9 mouse cellular contexts compared by ENCODE assay signal in the genomic region with DNA sequence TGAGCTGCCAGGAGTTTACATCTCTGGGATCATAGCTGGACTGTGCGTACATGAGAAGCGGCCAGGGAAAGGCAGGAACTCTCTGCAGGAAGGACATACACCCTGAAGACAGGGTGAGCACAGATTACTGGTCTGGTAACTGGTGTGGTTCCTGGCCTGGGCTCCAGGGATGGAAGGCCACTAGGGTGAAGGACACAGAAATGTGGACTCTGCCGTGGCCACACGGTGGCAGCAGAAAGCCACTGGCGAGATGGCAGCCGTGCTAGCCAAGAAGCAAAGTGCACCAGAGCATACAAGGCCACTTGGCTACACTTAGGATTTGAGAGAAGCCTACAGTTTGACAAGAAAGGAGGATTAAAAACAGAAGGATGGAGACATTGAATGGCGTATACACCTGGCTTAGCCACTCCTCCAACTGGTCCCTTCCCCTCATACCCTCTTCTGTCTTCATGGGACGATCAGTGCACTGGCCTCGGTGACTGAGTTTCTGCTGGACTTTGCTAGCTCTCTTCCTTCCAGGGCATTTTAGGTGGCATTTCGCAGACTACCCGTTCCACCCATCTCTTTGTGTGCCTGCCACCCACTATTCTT.
DNase-seq lines count a peak whose midpoint lies in the region; ATAC-seq and TF ChIP-seq lines count a peak whose summit lies in the region.
"Had no signal": no experiment of that assay in that cellular context is flagged by ENCODE, and none has a peak within 500 bp of the region (broad histone marks: within the 10 kb centered on the region; RNA-seq: fewer than 3 reads in every experiment).

No protein-coding gene starts in this region.

- TF ChIP-seq POLR2A in MEL (IDR thresholded peaks at IDR 0.05; ENCODE audit: control insufficient read depth in 1 of 2, insufficient read depth in 1 of 2, low read depth in 1 of 2, low read length in 2 of 2, poor library complexity in 1 of 2) = no peak
- no peak for TF ChIP-seq POLR2A in cerebellum, adult 2 months (IDR thresholded peaks at IDR 0.05; ENCODE audit: borderline replicate concordance, insufficient read depth, low read length)

- peaks cover 0 to under 1% of the 10 kb centered on the region in 2 experiments; a peak in 1 of 4 replicates for H3K4me1 ChIP-seq in MEL (ENCODE audit: control insufficient read depth in 1 of 2, insufficient read depth in 2 of 2, low read length in 2 of 2)
- 0 out of 2 replicates have a peak, but pooled peaks cover 2% of the 10 kb centered on the region for H3K4me1 ChIP-seq in cerebellum, adult 2 months (ENCODE audit: control insufficient read depth, insufficient read depth, low read length)
- H3K4me1 ChIP-seq in forebrain, postnatal 0 days (ENCODE audit: insufficient read depth) = no peaks in the 10 kb centered on the region
- H3K4me1 ChIP-seq in hindbrain, embryonic 10.5 days (replicated peaks) = peaks cover 4% of the 10 kb centered on the region

- TF ChIP-seq EP300 in MEL (IDR thresholded peaks at IDR 0.05; ENCODE audit: low read depth in 1 of 2, low read length in 2 of 2) = no peak

- H3K4me2 ChIP-seq in forebrain, postnatal 0 days (ENCODE audit: low read depth) = no peak overlapping the region
- H3K4me2 ChIP-seq: heart, embryonic 13.5 days had no signal

- no peak overlapping the region for H3K4me3 ChIP-seq in MEL (ENCODE audit: control insufficient read depth in 1 of 2, insufficient read depth in 1 of 2, low read depth in 2 of 2, low read length in 2 of 2)
- H3K4me3 ChIP-seq in cerebellum, adult 2 months (replicated peaks; ENCODE audit: insufficient read depth, low read depth, low read length) = no peak overlapping the region
- H3K4me3 ChIP-seq in forebrain, postnatal 0 days (ENCODE audit: low read depth, low read length) = no peak overlapping the region
- H3K4me3 ChIP-seq in hindbrain, embryonic 10.5 days = no peak overlapping the region
- H3K4me3 ChIP-seq: heart, embryonic 13.5 days had no signal

- no peaks in the 10 kb centered on the region; a peak in 1 of 4 replicates for H3K36me3 ChIP-seq in MEL (ENCODE audit: control insufficient read depth in 1 of 2, insufficient read depth in 2 of 2, low read length in 2 of 2)
- H3K36me3 ChIP-seq in forebrain, postnatal 0 days (ENCODE audit: insufficient read depth) = no peaks in the 10 kb centered on the region
- H3K36me3 ChIP-seq in hindbrain, embryonic 10.5 days = no peaks in the 10 kb centered on the region
- H3K36me3 ChIP-seq: heart, embryonic 13.5 days had no signal

- no peak overlapping the region for H3K9ac ChIP-seq in MEL (ENCODE audit: control insufficient read depth, low read depth, low read length, poor library complexity, severe bottlenecking)
- H3K9ac ChIP-seq in forebrain, postnatal 0 days = no peak overlapping the region
- H3K9ac ChIP-seq: heart, embryonic 13.5 days had no signal

- H3K79me2 ChIP-seq in MEL (ENCODE audit: control insufficient read depth, insufficient read depth, low read length, poor library complexity) = no peaks in the 10 kb centered on the region

- peak; percentile 78 for ATAC-seq in forebrain, postnatal 0 days

- H3K27ac ChIP-seq in MEL (ENCODE audit: control insufficient read depth, low read depth, low read length) = no peak overlapping the region
- H3K27ac ChIP-seq in cerebellum, adult 2 months (ENCODE audit: insufficient read depth, low read length) = no peak overlapping the region
- no peak overlapping the region for H3K27ac ChIP-seq in forebrain, postnatal 0 days (ENCODE audit: low read depth, low read length)
- H3K27ac ChIP-seq in hindbrain, embryonic 10.5 days = no peak overlapping the region
- H3K27ac ChIP-seq: heart, embryonic 13.5 days had no signal

- 40% methylated on average over 11 of the region's 11 CpGs for WGBS in cerebellum, adult 2 months
- WGBS in forebrain, postnatal 0 days = 57% methylated on average over 11 of the region's 11 CpGs
- 56% methylated on average over 11 of the region's 11 CpGs for WGBS in hindbrain, embryonic 10.5 days

- no peaks in the 10 kb centered on the region for H3K9me3 ChIP-seq in MEL (replicated peaks; ENCODE audit: insufficient read depth, low read length)
- no peaks in the 10 kb centered on the region for H3K9me3 ChIP-seq in forebrain, postnatal 0 days (ENCODE audit: low read length)
- no peaks in the 10 kb centered on the region for H3K9me3 ChIP-seq in hindbrain, embryonic 10.5 days
- H3K9me3 ChIP-seq: heart, embryonic 13.5 days had no signal

- TF ChIP-seq CTCF in MEL (IDR thresholded peaks at IDR 0.05 in 2 of 3, conservative IDR thresholded peaks at IDR 0.05 in 1 of 3; ENCODE audit: control insufficient read depth in 1 of 3, insufficient read depth in 1 of 3, low read depth in 2 of 3, low read length in 3 of 3, poor library complexity in 1 of 3, severe bottlenecking in 1 of 3) = peak; percentile 43 to 79 (median 75); a peak in 5 of 6 replicates
- peak; percentile 96 for TF ChIP-seq CTCF in cerebellum, adult 2 months (IDR thresholded peaks at IDR 0.05; ENCODE audit: borderline replicate concordance, insufficient read depth, low read depth, low read length)
- TF ChIP-seq CTCF in forebrain, postnatal 0 days (IDR thresholded peaks at IDR 0.05; ENCODE audit: low read depth) = peak; percentile 92

- DNase-seq in MEL (ENCODE audit: low read depth, low spot score) = peak; percentile 60
- DNase-seq in cerebellum, adult 2 months = peak; percentile 76 to 83
- peak; percentile 75 for DNase-seq in forebrain, postnatal 0 days
- peak; percentile 80 for DNase-seq in hindbrain, embryonic 10.5 days (ENCODE audit: low spot score)
- peak; percentile 45 to 69 for DNase-seq in layer of hippocampus, postnatal 25 days (ENCODE audit: extremely low spot score in 1 of 2, low spot score in 1 of 2)
- peak; percentile 71 to 78 for DNase-seq in lung, postnatal 4 days
- DNase-seq in right cerebral cortex, adult 18-20 months = peak; percentile 59
- peak; percentile 68 for DNase-seq in urinary bladder, postnatal 25 days (ENCODE audit: low spot score)

- no peaks in the 10 kb centered on the region for H3K27me3 ChIP-seq in MEL (ENCODE audit: control insufficient read depth in 1 of 2, insufficient read depth in 2 of 2, low read length in 2 of 2)
- H3K27me3 ChIP-seq in cerebellum, adult 2 months (ENCODE audit: control insufficient read depth, insufficient read depth, low read length) = no peaks in the 10 kb centered on the region
- H3K27me3 ChIP-seq in forebrain, postnatal 0 days (ENCODE audit: insufficient read depth, low read length) = no peaks in the 10 kb centered on the region
- H3K27me3 ChIP-seq in hindbrain, embryonic 10.5 days (ENCODE audit: insufficient read depth, poor library complexity, severe bottlenecking) = no peaks in the 10 kb centered on the region

- TF ChIP-seq RAD21 in MEL (IDR thresholded peaks at IDR 0.05; ENCODE audit: low read depth, low read length) = peak; percentile 67

TF ChIP-seq in MEL, 35 proteins besides CTCF, POLR2A, EP300 and RAD21:
- TF ChIP-seq ZC3H11A (IDR thresholded peaks at IDR 0.05; ENCODE audit: low read depth, low read length) = peak; percentile 26; the same call in 1 of the 2 replicates
- no peak for TF ChIP-seq ZKSCAN1 (IDR thresholded peaks at IDR 0.05; ENCODE audit: low read depth, low read length)
- TF ChIP-seq SMC3 (IDR thresholded peaks at IDR 0.05; ENCODE audit: low read depth, low read length) = peak; percentile 65
